Mouse (Mus musculus) limb, embryonic 10.5 days (tissue): ENCODE results near the gene Btnl10. TPM values are rescaled to one million over a fixed set of nuclear protein-coding genes. Genes with fewer than 3 reads are reported as not detected.

Source experiments
- DNase-seq: peaks from one replicate; pipeline ENCODE4 v3.0.0-alpha.2; 2017; ENCODE audit warnings: low spot score
- H3K27ac ChIP-seq: fragments of 300-500 bp; sonication (generic); 2 replicates; pipeline ENCODE4 v1.5.1; 2016; ENCODE audit warnings: mild to moderate bottlenecking
- H3K27me3 ChIP-seq: fragments of 300-500 bp; sonication (generic); 2 replicates; pipeline ENCODE4 v1.6.1; 2016; ENCODE audit warnings: low read depth, mild to moderate bottlenecking; ENCODE audit not compliant: poor library complexity, severe bottlenecking
- H3K36me3 ChIP-seq: fragments of 300-500 bp; sonication (generic); 2 replicates; pipeline ENCODE4 v1.6.1; 2016; ENCODE audit warnings: mild to moderate bottlenecking, moderate library complexity
- H3K4me1 ChIP-seq: fragments of 300-500 bp; sonication (generic); 2 replicates; pipeline ENCODE4 v1.6.1; 2016
- H3K4me3 ChIP-seq: fragments of 300-500 bp; sonication (generic); 2 replicates; pipeline ENCODE4 v1.5.1; 2016; ENCODE audit warnings: mild to moderate bottlenecking, moderate library complexity
- H3K9me3 ChIP-seq: fragments of 300-500 bp; sonication (generic); replicated peaks from 2 replicates; pipeline ENCODE4 v1.6.1; 2016; ENCODE audit warnings: mild to moderate bottlenecking
- WGBS: fragments of 180-500 bp; shearing (Covaris S2); methylation state at CpG from one replicate; pipeline ENCODE4 v1.1.7; 2016; 5-methylcytosine and 5-hydroxymethylcytosine counted together
- polyA plus RNA-seq: library from polyadenylated mRNA; unstranded; fragments of >200 nt; fragmentation: Nextera tagmentation; extraction: Ambion mirVana; gene quantifications from 2 replicates; pipeline ENCODE4 v1.2.1, GENCODE M21; 2016

Btnl10 gene
- polyA plus RNA-seq, 1 experiment from 2014 or later, result 0.05 TPM

- Histone ChIP-seq H3K27me3 (no peaks in the 10 kb centered on the region), H3K27ac (no peak overlapping the region), H3K36me3 (no peaks in the 10 kb centered on the region), H3K4me3 (no peak overlapping the region), H3K9me3 (no peaks in the 10 kb centered on the region), H3K4me1 (peaks cover 16% of the 10 kb centered on the region)
- peak; percentile 60 for DNase-seq
- WGBS, result 59% methylated on average over 14 of the region's 14 CpGs
These were observed 596 bp upstream of the Btnl10 start for GRCm38 (mm10) chr11:58916879-58917744.

GRCm38 (mm10) chr11:58918759-58919158 is 1.1 kb downstream of the Btnl10 start:
- no peaks in the 10 kb centered on the region for H3K36me3 ChIP-seq
- no peak overlapping the region for H3K4me3 ChIP-seq
- H3K27ac ChIP-seq, result no peak overlapping the region
- no peaks in the 10 kb centered on the region for H3K9me3 ChIP-seq
- DNase-seq, result no peak
- H3K4me1 ChIP-seq, result peaks cover 16% of the 10 kb centered on the region
- 83% methylated on average over 5 of the region's 5 CpGs for WGBS
- no peaks in the 10 kb centered on the region for H3K27me3 ChIP-seq

GRCm38 (mm10) chr11:58922420-58922819 is 4.7 kb downstream of the Btnl10 start:
- Histone ChIP-seq H3K4me1 (peaks cover 10% of the 10 kb centered on the region), H3K4me3 (no peak overlapping the region), H3K9me3 (no peaks in the 10 kb centered on the region), H3K36me3 (no peaks in the 10 kb centered on the region), H3K27me3 (no peaks in the 10 kb centered on the region), H3K27ac (no peak overlapping the region)
- 86% methylated on average over 9 of the region's 9 CpGs for WGBS
- no peak for DNase-seq

- H3K36me3 ChIP-seq, result peaks cover 9% of the 10 kb centered on the region
- no peak for DNase-seq
- 92% methylated on average over 2 of the region's 3 CpGs for WGBS
- H3K4me1 ChIP-seq, result 0 out of 2 replicates have a peak, but pooled peaks cover 6% of the 10 kb centered on the region
- no peaks in the 10 kb centered on the region for H3K9me3 ChIP-seq
- H3K4me3 ChIP-seq, result no peak overlapping the region
- H3K27ac ChIP-seq, result no peak overlapping the region
- H3K27me3 ChIP-seq, result no peaks in the 10 kb centered on the region
These were observed 8.9 kb downstream of the Btnl10 start for GRCm38 (mm10) chr11:58926651-58927050.

- no peak overlapping the region for H3K4me3 ChIP-seq
- H3K36me3 ChIP-seq, result peaks cover 13% of the 10 kb centered on the region
- DNase-seq, result no peak
- H3K27ac ChIP-seq, result no peak overlapping the region
- no peaks in the 10 kb centered on the region for H3K27me3 ChIP-seq
- H3K4me1 ChIP-seq, result 0 out of 2 replicates have a peak, but pooled peaks cover 6% of the 10 kb centered on the region
- no peaks in the 10 kb centered on the region for H3K9me3 ChIP-seq
- 78% methylated on average over 2 of the region's 2 CpGs for WGBS
These were observed 9.3 kb downstream of the Btnl10 start for GRCm38 (mm10) chr11:58927053-58927452.

- peak; percentile 85 for DNase-seq
- Histone ChIP-seq H3K27ac (peak overlapping the region; percentile 43; the same call in 1 of the 2 replicates), H3K9me3 (no peaks in the 10 kb centered on the region), H3K27me3 (no peaks in the 10 kb centered on the region), H3K36me3 (peaks cover 23% of the 10 kb centered on the region), H3K4me3 (peak overlapping the region; percentile 1; the same call in 1 of the 2 replicates), H3K4me1 (0 out of 2 replicates have a peak, but pooled peaks cover 6% of the 10 kb centered on the region)
- 37% methylated on average over 20 of the region's 20 CpGs for WGBS
These were observed 10.3 kb downstream of the Btnl10 start for GRCm38 (mm10) chr11:58927790-58928651.

- Histone ChIP-seq H3K4me1 (0 out of 2 replicates have a peak, but pooled peaks cover 6% of the 10 kb centered on the region), H3K36me3 (peaks cover 33% of the 10 kb centered on the region), H3K9me3 (no peaks in the 10 kb centered on the region), H3K4me3 (no peak overlapping the region), H3K27me3 (no peaks in the 10 kb centered on the region), H3K27ac (no peak overlapping the region)
- DNase-seq, result no peak
- WGBS, result 67% methylated on average over 4 of the region's 4 CpGs
These were observed 11.3 kb downstream of the Btnl10 start for GRCm38 (mm10) chr11:58929055-58929454.

GRCm38 (mm10) chr11:58929641-58930040 is 11.9 kb downstream of the Btnl10 start:
- WGBS, result 50% methylated on average over 3 of the region's 3 CpGs
- H3K9me3 ChIP-seq, result no peaks in the 10 kb centered on the region

GRCm38 (mm10) chr11:58930254-58930653 is 12.5 kb downstream of the Btnl10 start:
- 0 out of 2 replicates have a peak, but pooled peaks cover 6% of the 10 kb centered on the region for H3K4me1 ChIP-seq
- no peaks in the 10 kb centered on the region for H3K9me3 ChIP-seq
- H3K27me3 ChIP-seq, result no peaks in the 10 kb centered on the region
- H3K36me3 ChIP-seq, result peaks cover 44% of the 10 kb centered on the region
- no peak for DNase-seq
- H3K4me3 ChIP-seq, result no peak overlapping the region
- no peak overlapping the region for H3K27ac ChIP-seq
- 87% methylated on average over 3 of the region's 3 CpGs for WGBS

More at GRCm38 (mm10) chr11:58929641-58930040, 11.9 kb downstream of the Btnl10 start:
- H3K36me3 ChIP-seq, result peaks cover 39% of the 10 kb centered on the region
- H3K4me1 ChIP-seq, result 0 out of 2 replicates have a peak, but pooled peaks cover 6% of the 10 kb centered on the region
- H3K27me3 ChIP-seq, result no peaks in the 10 kb centered on the region
- DNase-seq, result no peak
- H3K4me3 ChIP-seq, result no peak overlapping the region
- no peak overlapping the region for H3K27ac ChIP-seq

- 88% methylated on average over 4 of the region's 4 CpGs for WGBS
- peaks cover 56% of the 10 kb centered on the region for H3K36me3 ChIP-seq
- no peaks in the 10 kb centered on the region for H3K27me3 ChIP-seq
- H3K9me3 ChIP-seq, result no peaks in the 10 kb centered on the region
- no peak for DNase-seq
- 0 out of 2 replicates have a peak, but pooled peaks cover 6% of the 10 kb centered on the region for H3K4me1 ChIP-seq
- no peak overlapping the region for H3K4me3 ChIP-seq
- no peak overlapping the region for H3K27ac ChIP-seq
These were observed 13.9 kb downstream of the Btnl10 start for GRCm38 (mm10) chr11:58931576-58931975.

- Histone ChIP-seq H3K9me3 (no peaks in the 10 kb centered on the region), H3K27me3 (no peaks in the 10 kb centered on the region), H3K27ac (peak overlapping the region; percentile 94), H3K4me3 (peak overlapping the region; percentile 83), H3K4me1 (peaks cover 20% of the 10 kb centered on the region), H3K36me3 (peaks cover 40% of the 10 kb centered on the region)
- WGBS, result under 1% methylated on average over 13 of the region's 13 CpGs
- no peak for DNase-seq
These were observed 20.2 kb downstream of the Btnl10 start for GRCm38 (mm10) chr11:58937909-58938308.

GRCm38 (mm10) chr11:58938322-58939087 is 20.8 kb downstream of the Btnl10 start, which contains the start of gene Rnf187:
Gene Rnf187, minus strand, starts transcription at chr11:58938916.
- Histone ChIP-seq H3K4me1 (peaks cover 20% of the 10 kb centered on the region), H3K36me3 (peaks cover 34% of the 10 kb centered on the region), H3K9me3 (no peaks in the 10 kb centered on the region), H3K4me3 (peak within 1 kb of the TSS; percentile 83), H3K27ac (peak within 1 kb of the TSS; percentile 94), H3K27me3 (no peaks in the 10 kb centered on the region; the same call in 1 of the 2 replicates)
- peak; percentile 94 for DNase-seq
- under 1% methylated on average over 95 of the region's 95 CpGs for WGBS
